Mouse (Mus musculus): ENCODE data around the gene Cep104. TPM values are rescaled to one million over a fixed set of nuclear protein-coding genes. Genes with fewer than 3 reads are reported as not detected.

The Cep104 gene
- total RNA-seq, 1 experiment from 2014 or later: 3.7 TPM

GRCm38 (mm10) chr4:153975768-153976167 lies 774 bp downstream of the Cep104 start:
- no peak for ATAC-seq (replicated peaks; ENCODE audit: insufficient number of reproducible peaks, low FRiP score, low TSS enrichment, poor library complexity, severe bottlenecking)

DNA sequence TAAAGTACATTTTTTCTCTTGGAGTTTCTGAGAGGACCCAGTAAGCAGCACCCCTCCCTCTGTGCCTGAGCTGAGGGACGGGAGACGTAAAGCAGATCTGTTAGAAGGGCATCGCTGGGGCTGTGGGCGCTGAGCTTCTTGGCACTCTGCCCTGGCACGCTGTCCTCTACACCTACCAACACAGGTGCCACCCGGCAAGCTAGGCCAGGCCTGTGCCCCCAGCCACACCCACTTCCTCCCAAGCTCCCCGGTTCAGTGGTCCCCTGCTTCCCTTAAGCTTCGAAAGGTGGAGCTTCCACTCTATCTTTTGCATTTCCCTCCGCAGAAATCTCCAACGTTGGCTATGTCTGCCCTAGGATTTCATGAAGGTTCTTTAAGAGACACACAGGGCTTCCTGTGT lies 4.2 kb downstream of the Cep104 start:
- ATAC-seq (replicated peaks; ENCODE audit: insufficient number of reproducible peaks, low FRiP score, low TSS enrichment, poor library complexity, severe bottlenecking): no peak

- ATAC-seq (replicated peaks; ENCODE audit: insufficient number of reproducible peaks, low FRiP score, low TSS enrichment, poor library complexity, severe bottlenecking): no peak
These were observed 5.5 kb downstream of the Cep104 start for GRCm38 (mm10) chr4:153980470-153980869.

- no peak for ATAC-seq (replicated peaks; ENCODE audit: insufficient number of reproducible peaks, low FRiP score, low TSS enrichment, poor library complexity, severe bottlenecking)
These were observed 17.7 kb downstream of the Cep104 start for GRCm38 (mm10) chr4:153992715-153993114.

GRCm38 (mm10) chr4:153993505-153993904 lies 18.5 kb downstream of the Cep104 start:
- ATAC-seq (replicated peaks; ENCODE audit: insufficient number of reproducible peaks, low FRiP score, low TSS enrichment, poor library complexity, severe bottlenecking): no peak

- ATAC-seq (replicated peaks; ENCODE audit: insufficient number of reproducible peaks, low FRiP score, low TSS enrichment, poor library complexity, severe bottlenecking): no peak
These were observed 30.5 kb downstream of the Cep104 start for GRCm38 (mm10) chr4:154005488-154005887.

DNA sequence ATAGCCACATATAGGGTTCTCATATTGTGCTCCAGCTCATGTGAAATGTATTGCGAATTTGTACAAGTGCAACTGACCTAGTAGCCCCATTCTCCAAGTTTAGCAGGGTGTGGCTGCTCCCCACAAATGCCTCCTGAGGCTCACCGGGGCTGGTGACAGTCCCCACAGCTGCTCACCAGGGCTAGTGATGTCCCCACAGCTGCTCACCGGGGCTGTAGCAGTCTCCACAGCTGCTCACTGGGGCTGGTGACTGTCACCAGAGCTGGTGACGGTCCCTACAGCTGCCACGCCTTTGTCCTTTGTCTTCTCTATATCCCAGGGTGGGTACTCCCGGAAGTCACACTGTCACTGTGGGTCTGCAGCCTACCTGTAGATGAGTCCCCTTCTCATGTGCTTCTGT lies 31.3 kb downstream of the Cep104 start:
- ATAC-seq (replicated peaks; ENCODE audit: insufficient number of reproducible peaks, low FRiP score, low TSS enrichment, poor library complexity, severe bottlenecking): no peak

GRCm38 (mm10) chr4:154007759-154008158 lies 32.8 kb downstream of the Cep104 start:
- no peak for ATAC-seq (replicated peaks; ENCODE audit: insufficient number of reproducible peaks, low FRiP score, low TSS enrichment, poor library complexity, severe bottlenecking)

GRCm38 (mm10) chr4:154010907-154011645 lies 36.1 kb downstream of the Cep104 start:
- no peak for ATAC-seq (replicated peaks; ENCODE audit: insufficient number of reproducible peaks, low FRiP score, low TSS enrichment, poor library complexity, severe bottlenecking)

DNA sequence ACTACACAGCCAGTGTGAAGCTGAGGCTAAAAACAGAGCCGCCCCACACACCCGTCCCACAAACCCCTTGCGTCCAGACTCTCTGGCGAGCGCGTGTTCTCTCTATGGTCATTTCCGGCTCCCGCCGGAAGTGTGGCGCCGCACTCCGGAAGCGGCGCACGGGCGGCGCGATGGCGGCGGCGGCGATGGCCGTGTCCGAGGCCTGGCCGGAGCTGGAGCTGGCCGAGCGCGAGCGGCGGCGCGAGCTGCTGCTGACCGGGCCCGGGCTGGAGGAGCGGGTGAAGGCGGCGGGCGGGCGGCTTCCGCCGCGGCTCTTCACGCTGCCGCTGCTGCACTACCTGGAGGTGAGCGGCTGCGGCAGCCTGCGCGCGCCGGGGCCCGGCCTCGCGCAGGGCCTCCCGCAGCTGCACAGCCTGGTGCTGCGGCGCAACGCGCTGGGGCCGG lies 36.7 kb downstream of the Cep104 start, which contains the start of gene Lrrc47:
Gene Lrrc47, plus strand, starts transcription at position 86 of the 444 bp plus-strand sequence.
- peak; percentile 83 for ATAC-seq (replicated peaks; ENCODE audit: insufficient number of reproducible peaks, low FRiP score, low TSS enrichment, poor library complexity, severe bottlenecking)

DNA sequence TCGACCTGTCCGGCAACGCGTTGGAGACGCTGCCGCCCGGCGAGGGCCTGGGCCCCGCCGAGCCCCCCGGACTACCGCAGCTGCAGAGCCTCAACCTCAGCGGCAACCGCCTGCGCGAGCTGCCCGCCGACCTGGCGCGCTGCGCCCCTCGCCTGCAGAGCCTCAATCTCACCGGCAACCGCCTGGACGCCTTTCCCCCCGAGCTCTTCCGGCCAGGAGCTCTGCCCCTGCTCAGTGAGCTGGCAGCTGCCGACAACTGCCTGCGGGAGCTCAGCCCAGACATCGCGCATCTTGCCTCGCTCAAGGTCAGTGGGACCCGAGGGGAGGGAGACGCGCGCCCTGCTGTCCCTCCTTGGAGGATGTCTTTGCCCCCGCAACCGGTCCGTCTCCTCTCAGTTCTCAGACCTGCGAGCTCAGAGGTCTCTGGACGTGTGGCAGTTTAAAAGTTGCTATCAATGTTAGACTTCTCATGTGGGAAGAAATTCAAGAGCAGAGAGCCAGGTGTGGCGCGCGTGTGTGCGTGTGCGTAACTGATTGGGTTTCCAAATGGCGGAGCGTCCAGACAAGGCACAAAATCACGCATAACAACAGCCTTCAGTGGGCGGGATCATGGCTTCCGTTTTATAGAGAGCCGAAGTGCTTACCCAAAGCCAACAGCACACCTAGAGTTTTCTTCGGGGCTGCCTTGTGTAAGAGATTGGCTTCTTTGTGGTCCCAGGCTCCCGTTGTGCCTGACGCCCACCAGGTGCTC lies 37.3 kb downstream of the Cep104 start:
- ATAC-seq (replicated peaks; ENCODE audit: insufficient number of reproducible peaks, low FRiP score, low TSS enrichment, poor library complexity, severe bottlenecking): no peak

DNA sequence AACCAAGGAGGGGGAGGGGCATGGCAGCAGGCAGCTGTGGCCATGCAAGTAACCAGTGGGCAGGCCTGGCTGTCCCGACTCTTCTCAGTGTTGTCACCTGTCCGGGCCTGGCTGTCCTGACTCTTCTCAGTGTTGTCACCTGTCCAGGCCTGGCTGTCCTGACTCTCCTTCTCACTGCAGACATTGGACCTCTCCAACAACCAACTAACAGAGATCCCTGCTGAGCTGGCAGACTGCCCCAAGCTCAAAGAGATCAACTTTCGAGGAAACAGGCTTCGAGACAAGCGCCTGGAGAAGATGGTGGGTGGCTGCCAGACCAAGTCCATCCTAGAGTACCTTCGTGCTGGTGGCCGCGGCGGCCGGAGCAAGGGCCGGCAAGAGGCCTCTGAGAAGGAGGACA lies 40.5 kb downstream of the Cep104 start:
- no peak for ATAC-seq (replicated peaks; ENCODE audit: insufficient number of reproducible peaks, low FRiP score, low TSS enrichment, poor library complexity, severe bottlenecking)

DNA sequence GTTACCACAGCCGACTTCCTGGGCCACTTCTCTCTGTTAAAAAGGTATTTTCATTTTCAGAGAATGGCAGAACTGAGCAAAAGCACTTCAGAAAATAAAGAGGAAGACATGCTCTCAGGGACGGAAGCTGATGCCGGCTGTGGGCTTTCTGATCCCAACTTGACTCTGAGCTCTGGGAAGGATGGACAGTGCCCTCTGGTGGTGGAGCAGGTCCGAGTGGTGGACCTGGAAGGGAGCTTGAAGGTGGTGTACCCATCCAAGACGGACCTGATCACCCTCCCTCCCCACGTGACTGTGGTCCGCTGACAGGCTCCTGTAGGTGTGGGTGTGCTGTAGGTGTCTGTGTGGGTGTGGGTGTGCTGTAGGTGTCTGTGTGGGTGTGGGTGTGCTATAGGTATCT lies 44.6 kb downstream of the Cep104 start:
- 0 out of 2 replicates have a peak, but pooled peaks have one; percentile 4 for ATAC-seq (replicated peaks; ENCODE audit: insufficient number of reproducible peaks, low FRiP score, low TSS enrichment, poor library complexity, severe bottlenecking)

- no peak for ATAC-seq (replicated peaks; ENCODE audit: insufficient number of reproducible peaks, low FRiP score, low TSS enrichment, poor library complexity, severe bottlenecking)
These were observed 46.4 kb downstream of the Cep104 start for GRCm38 (mm10) chr4:154021432-154021831.

GRCm38 (mm10) chr4:154022407-154022806 lies 47.4 kb downstream of the Cep104 start:
- ATAC-seq (replicated peaks; ENCODE audit: insufficient number of reproducible peaks, low FRiP score, low TSS enrichment, poor library complexity, severe bottlenecking): no peak

DNA sequence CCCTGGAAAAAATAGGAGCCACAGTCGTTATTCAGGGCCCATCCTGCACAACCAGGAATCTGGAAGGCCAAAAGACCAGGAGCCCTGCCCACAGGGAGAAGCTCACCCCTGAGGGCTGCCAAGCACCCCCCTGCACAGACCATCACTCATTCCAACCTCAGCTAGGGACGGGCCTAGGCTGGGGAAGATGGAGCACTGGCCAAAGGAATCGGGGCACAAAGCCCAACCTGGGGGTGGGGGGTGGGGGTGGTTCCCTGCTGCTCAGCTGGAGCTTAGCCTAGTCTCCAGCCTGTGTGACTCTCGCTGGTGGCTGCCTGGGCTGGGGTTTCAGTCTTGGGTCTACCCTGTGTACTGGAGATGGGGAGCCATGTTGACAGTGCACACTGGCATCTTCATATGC lies 47.9 kb downstream of the Cep104 start:
- ATAC-seq (replicated peaks; ENCODE audit: insufficient number of reproducible peaks, low FRiP score, low TSS enrichment, poor library complexity, severe bottlenecking): no peak

- no peak for ATAC-seq (replicated peaks; ENCODE audit: insufficient number of reproducible peaks, low FRiP score, low TSS enrichment, poor library complexity, severe bottlenecking)
These were observed 49.0 kb downstream of the Cep104 start for GRCm38 (mm10) chr4:154023754-154024601.

DNA sequence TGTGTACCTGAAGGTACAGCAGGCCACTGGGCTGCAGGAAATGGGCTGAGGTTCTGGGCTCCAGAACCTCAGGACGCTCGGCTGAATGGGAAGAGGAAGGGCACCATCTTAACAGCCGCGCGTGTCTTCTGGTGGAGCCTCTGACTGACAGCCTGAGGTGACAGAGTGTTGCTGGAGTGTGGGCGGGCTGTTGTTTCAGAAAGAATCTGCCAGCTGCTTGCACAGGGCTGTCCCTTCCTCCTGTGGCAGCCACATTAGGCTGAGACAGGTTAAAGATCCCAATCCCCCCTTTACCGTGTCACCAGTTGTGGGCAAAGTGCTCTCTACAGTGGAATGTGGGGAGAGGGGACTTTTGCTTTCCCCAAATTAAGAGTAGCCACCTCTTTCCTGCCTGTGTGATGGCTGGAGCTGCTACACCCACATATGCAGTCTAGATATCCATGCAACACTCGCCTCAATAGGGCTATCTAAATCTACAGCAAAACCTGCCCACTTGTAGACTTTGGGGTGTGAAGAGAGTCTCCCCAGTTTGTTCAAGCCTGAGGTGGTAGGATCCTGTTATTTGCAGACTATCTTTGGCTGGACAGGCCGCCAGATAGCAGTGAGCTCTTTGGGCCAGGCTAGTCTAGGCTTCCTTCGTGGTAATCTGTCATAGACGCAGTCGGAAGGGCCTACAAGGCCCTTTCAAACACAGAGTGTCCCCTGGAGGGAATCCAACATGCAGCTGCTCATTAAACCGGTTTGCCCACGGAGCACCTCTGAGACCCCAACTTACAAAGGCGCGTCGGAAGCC lies 49.9 kb downstream of the Cep104 start:
- ATAC-seq (replicated peaks; ENCODE audit: insufficient number of reproducible peaks, low FRiP score, low TSS enrichment, poor library complexity, severe bottlenecking): no peak
